Mouse (Mus musculus) cerebellum, adult 2 months (tissue): ENCODE measurements at regions not wholly inside any gene's neighbourhood (a gene's known extent, or its start where the extent isn't known, plus 50 kb on each side); places are given as distances from the start of the nearest gene placed in this dataset.

ENCODE experiments used
- DNase-seq, 2 experiments: peaks; one replicate each; pipeline ENCODE4 v3.0.0; 2021
- H3K27ac ChIP-seq: fragments of 200-500 bp; 2 replicates; pipeline ENCODE4 v1.5.1; 2012; ENCODE audit warnings: low read length, control low read depth, inconsistent platforms; ENCODE audit not compliant: insufficient read depth
- H3K27me3 ChIP-seq: fragments of 200-500 bp; 2 replicates; pipeline ENCODE4 v1.6.1; 2012; ENCODE audit warnings: inconsistent platforms, mild to moderate bottlenecking, low read length, moderate library complexity; ENCODE audit not compliant: control insufficient read depth, insufficient read depth
- H3K4me1 ChIP-seq: fragments of 200-500 bp; 2 replicates; pipeline ENCODE4 v1.6.1; 2011; ENCODE audit warnings: low read length; ENCODE audit not compliant: control insufficient read depth, insufficient read depth
- H3K4me3 ChIP-seq: fragments of 200-500 bp; replicated peaks from 2 replicates; pipeline ENCODE3; 2011; ENCODE audit warnings: mild to moderate bottlenecking, low read depth, low read length, control low read depth; ENCODE audit not compliant: insufficient read depth
- CTCF ChIP-seq: fragments of 200-500 bp; IDR thresholded peaks from 2 replicates; pipeline ENCODE4 v1.5.1; 2011; ENCODE audit warnings: low read depth, mild to moderate bottlenecking, control low read depth, low read length, moderate library complexity, borderline replicate concordance; ENCODE audit not compliant: insufficient read depth
- POLR2A ChIP-seq: fragments of 200-500 bp; IDR thresholded peaks from 2 replicates; pipeline ENCODE4 v1.6.1; 2011; ENCODE audit warnings: low read length, control low read depth, borderline replicate concordance; ENCODE audit not compliant: insufficient read depth
- WGBS: fragments of 180-500 bp; shearing (Covaris S2); methylation state at CpG from one replicate; pipeline ENCODE4 v1.1.7; 2018; 5-methylcytosine and 5-hydroxymethylcytosine counted together

GRCm38 (mm10) chr16:50036296-50036734 is 236.0 kb downstream of the Cd47 start:
- TF ChIP-seq POLR2A: no peak
- TF ChIP-seq CTCF: peak; percentile 21; the same call in 1 of the 2 replicates
- DNase-seq: peak; percentile 53 to 60
- WGBS: 10% methylated on average over 5 of the region's 5 CpGs
- no peak overlapping the region for H3K27ac ChIP-seq
- no peak overlapping the region for H3K4me3 ChIP-seq
- H3K4me1 ChIP-seq: peaks cover 2% of the 10 kb centered on the region; the same call in 1 of the 2 replicates
- no peaks in the 10 kb centered on the region for H3K27me3 ChIP-seq

DNA sequence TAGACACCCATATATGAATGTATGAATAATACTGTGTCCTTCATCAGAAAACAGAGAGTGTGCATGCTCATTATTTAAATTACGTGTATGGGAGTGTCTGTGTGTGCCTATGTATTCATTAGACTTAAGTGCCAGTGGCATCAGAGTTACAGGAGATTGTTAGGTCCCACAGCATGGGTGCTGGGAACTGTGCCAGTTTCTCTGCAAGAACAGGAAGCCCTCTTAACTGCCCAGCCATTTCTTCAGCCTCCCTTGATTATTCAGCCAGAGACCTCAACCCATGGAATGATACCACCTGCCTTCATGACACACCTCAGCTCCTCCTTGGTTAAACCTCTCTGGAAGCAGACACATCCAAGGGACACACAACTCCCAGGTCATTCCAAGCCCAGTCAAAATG is 243.8 kb downstream of the Cd47 start:
- Histone ChIP-seq H3K27ac (no peak overlapping the region), H3K4me1 (no peaks in the 10 kb centered on the region; the same call in 1 of the 2 replicates), H3K27me3 (no peaks in the 10 kb centered on the region), H3K4me3 (no peak overlapping the region)
- WGBS: 92% methylated on average over 1 of the region's 1 CpGs
- TF ChIP-seq POLR2A (no peak), CTCF (no peak)
- no peak for DNase-seq

DNA sequence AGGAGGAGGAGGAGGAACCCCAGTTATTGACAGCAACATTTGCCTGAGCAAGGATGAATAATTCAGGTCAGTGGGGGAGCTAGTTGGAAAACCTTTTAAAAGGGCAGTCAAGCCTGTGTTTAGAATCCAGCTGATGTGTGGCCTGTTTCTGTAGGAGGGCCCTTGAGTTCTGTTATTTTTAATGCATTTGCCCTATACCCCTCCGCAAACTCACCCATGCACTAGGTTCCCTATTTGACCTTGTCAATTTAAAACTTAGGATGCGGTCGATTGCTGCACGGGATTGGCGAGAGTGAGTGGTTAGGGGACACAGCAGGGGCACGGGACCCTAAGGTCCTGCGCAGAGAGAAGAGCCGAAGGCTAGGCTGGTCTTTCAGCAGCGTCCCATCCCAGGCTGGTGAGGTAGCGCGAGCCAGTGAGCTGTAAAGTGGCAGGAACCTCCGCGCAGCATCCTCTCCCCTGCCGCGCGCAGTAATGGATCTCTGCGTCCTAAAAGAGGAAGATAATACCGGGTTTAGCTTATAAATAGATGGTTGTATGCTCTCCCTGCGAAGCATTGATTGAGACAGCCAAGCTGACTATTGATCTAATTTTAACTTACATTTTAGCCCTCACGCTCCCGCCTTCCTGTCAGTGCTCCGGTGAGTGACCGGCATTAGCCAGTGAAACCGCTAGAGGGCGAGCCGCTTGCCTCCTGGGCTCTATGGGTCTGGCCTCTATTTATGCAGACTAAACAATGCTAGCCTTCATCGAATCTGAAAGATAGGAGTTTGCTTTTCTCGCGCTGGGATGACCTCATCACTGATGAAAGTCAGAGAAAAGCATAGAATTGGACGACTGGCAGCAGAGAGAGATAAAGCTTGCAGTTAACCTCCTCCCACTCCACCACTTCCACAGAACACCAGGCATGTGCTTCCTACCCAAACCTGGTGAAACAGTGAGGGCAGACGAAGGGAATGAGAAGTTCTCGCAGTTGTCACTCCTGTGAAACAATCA is 245.5 kb downstream of the Cd47 start:
- Histone ChIP-seq H3K27ac (peak overlapping the region; percentile 49), H3K4me3 (peak overlapping the region; percentile 64), H3K27me3 (no peaks in the 10 kb centered on the region), H3K4me1 (no peaks in the 10 kb centered on the region; the same call in 1 of the 2 replicates)
- TF ChIP-seq POLR2A (0 out of 2 replicates have a peak, but pooled peaks have one; percentile 19), CTCF (peak; percentile 88)
- DNase-seq: peak; percentile 87 to 90
- 8% methylated on average over 32 of the region's 32 CpGs for WGBS

GRCm38 (mm10) chr16:50063540-50063939 is 263.2 kb downstream of the Cd47 start:
- H3K4me1 ChIP-seq: no peaks in the 10 kb centered on the region
- DNase-seq: no peak
- H3K27me3 ChIP-seq: no peaks in the 10 kb centered on the region
- H3K27ac ChIP-seq: no peak overlapping the region
- no peak for TF ChIP-seq POLR2A
- TF ChIP-seq CTCF: no peak
- no peak overlapping the region for H3K4me3 ChIP-seq
- WGBS: 82% methylated on average over 4 of the region's 4 CpGs

DNA sequence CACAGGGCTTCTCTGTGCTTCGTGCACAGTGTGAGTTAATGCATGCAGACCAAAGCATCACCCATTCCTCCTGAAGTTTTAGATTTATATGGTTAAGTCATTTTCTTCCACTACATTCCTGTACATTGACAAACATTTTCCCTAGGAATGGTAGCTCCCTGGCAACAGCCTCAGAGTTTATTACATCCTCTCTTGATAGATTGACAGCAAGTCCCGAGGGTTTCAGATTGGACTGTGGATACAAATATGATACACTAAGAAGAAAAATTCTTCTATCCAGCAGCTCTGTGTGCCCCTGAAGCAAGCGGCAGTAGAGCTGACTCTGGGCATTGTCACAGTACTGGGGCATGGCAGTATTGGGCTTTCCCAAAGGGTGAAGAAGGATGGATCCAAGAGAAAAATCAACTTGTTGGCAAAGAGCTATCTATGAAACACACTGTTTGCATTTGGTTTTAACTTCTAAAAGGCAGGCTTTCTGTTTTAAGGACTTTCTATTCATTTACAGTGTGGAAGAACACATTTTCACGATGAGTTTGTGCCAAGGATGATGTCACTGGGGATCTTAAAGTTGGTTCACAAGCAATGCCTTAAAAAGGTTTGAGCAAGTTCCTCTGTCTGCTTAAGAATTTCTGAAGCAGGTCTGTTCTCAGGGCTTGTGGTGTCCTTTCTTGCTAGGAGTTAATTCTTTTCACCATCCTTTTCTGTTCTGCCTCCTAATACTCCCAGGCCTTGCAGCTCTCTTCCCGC is 265.2 kb downstream of the Cd47 start:
- no peak for DNase-seq
- Histone ChIP-seq H3K4me1 (no peaks in the 10 kb centered on the region), H3K27me3 (no peaks in the 10 kb centered on the region), H3K27ac (no peak overlapping the region), H3K4me3 (no peak overlapping the region)
- 78% methylated on average over 5 of the region's 5 CpGs for WGBS
- TF ChIP-seq CTCF: no peak
- TF ChIP-seq POLR2A: no peak

DNA sequence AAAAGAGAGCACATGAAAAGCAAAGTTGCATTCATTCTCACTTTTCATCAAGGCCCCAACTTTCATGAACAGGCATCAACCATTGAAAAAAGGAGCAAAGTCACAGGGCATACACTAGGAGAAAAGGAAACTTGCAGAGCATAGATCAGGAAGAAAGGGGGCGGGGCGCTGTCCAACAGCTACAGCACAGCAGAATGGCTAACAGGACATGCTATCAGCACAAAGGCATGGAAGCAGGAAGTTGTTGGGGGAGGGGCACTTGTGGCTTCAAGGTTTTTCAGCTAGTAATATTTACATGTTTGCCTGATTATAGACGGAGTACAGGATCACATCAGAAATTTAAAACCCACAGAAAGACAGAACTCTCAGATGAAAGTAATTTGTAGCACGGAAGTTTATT is 268.7 kb downstream of the Cd47 start:
- Histone ChIP-seq H3K4me3 (no peak overlapping the region), H3K27ac (no peak overlapping the region), H3K27me3 (no peaks in the 10 kb centered on the region), H3K4me1 (no peaks in the 10 kb centered on the region)
- TF ChIP-seq POLR2A (no peak), CTCF (no peak)
- DNase-seq: no peak
- 86% methylated on average over 4 of the region's 4 CpGs for WGBS

GRCm38 (mm10) chr16:50070728-50071127 is 270.4 kb downstream of the Cd47 start:
- no peak for TF ChIP-seq CTCF
- no peak overlapping the region for H3K27ac ChIP-seq
- 77% methylated on average over 4 of the region's 4 CpGs for WGBS
- no peak overlapping the region for H3K4me3 ChIP-seq
- DNase-seq: no peak
- no peaks in the 10 kb centered on the region for H3K27me3 ChIP-seq
- no peaks in the 10 kb centered on the region for H3K4me1 ChIP-seq
